Mouse (Mus musculus) cerebellum, postnatal 10 days (tissue): ENCODE results near the gene Slc4a8.
A peak's percentile ranks its signal among the peaks of the same experiment; 100 is the strongest.

Experiments used
- DNase-seq, 2 experiments: peaks; one replicate each; pipeline ENCODE4 v3.0.0; 2021; ENCODE audit warnings: mixed read lengths in 2 of 2

Slc4a8 gene

DNA sequence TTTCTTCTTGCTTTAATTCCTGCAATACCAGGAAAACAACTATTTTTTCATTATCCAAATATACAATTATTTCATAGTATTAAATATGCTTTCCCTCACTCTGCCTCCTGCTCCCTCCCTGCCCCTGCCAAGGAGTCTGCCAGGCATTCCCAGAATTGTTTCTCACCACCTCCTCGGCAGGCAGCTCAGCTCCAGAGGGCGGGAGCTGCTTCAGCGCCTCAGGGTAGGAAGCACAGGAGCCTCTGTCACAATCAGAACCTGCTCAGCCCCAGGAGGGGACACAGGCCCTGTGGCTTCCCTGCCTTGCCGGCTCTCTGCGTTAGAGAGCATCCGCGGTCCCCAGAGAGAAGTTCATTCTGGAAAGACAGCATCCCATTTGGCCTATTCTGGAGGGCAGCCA is 71.2 kb downstream of the Slc4a8 start:
- peak in 1 of 2 experiments; percentile 29 for DNase-seq

DNA sequence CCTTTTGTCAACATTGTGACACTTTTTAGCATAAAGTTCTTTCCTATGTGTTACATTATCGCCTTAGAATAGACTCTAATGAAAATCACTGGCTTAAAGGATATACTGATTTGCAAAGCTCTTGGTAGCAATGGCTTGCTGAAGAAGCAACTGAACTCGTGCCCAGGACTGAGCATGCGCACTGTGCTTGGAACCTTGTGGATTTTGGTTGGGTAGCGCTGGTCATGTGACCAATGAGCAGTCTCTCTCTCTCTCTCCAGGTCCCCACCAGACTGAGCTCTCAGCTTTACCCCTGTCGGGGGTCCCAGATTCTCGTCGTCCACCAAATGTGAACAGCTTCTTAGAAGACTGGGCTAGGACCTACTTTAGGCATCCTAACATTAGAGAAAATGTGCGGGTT is 75.2 kb downstream of the Slc4a8 start:
- DNase-seq: no peak

DNA sequence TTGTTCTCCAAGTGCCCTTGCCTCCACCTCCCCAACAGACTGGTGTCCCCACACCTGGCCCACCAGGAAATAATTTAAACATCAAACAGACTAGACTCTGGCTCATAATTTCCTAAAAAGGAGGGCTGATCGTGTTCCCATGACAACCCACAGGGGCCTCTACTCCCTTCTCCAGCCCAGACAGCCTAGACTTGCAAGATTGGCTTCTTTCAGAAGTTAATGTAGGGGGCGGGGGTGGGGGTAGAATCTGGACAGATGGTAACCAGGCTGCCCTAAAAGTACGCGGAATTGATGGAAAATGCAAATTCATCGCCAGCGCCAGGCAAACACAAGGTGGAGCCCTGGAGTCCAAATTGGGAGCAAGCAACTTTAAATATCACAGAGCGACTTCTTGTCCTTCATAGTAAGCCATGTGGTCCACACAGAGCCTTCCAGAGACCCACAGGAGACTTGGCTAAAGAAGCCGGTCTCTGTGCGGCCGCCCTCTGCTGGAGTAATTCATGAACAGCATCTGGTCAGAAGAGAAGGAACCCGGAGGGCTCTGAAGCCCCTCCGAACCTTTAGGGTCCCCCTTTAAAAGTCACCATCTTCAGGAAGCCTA is 77.2 kb downstream of the Slc4a8 start:
- peak; percentile 92 for DNase-seq

DNA sequence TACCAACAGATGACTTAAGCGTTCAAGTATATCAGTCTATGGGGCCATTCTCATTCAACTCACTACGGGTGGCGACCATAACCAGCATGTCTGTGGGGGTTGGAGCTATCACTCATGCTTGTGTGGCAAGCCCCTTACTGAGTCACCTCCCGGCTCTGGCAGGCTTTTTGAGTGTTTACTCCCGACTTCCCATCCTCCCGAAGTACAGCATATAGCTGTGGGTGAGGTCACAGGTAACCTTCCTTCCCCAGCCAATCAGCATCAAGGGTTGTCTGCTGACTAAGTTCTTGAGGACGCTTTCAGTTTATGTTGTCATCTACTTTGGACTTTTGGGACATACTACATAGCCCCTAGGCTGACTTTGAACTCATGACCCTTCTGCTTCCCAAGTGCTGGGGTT is 82.8 kb downstream of the Slc4a8 start:
- no peak for DNase-seq

DNA sequence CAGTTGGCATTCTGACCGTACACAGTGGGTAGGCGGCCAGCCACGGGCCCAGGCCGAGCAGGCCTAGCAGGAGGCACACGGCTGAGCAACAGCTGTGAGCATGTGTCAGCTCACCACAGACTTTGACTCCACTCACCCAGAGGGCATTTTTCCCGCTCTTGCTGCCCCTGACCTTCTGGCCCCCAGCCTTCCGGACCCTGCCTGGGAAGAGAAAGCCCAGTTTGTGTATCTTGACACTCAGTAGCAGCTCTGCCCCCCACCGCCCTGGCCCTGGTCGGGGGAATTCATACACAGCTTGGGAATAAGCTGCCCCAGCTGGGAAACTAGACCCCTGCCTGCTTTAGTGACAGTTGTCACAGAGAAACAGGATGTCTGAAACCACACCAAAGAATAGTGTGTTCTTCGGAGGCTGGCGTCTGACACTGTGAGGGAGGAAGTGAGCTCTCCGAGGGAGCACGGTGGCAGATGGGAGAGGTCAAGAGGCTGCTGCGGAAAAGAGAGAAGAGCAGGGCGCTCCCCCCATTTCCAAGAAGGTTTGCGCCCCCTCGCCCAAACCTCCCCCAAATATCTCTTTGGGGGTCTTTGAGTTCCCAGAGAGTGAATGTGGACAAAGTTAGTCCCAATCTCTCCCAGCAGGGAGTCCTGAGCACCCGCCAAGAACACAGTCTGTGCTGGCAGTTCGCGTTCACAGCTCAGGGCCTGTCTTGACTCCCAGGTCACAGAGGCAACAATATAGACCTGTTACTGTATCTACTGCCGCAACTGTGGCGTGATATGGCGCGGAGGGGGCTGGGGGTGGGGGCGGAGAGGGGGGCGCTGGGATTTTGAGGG is 83.7 kb downstream of the Slc4a8 start:
- DNase-seq: peak; percentile 62 to 69

DNA sequence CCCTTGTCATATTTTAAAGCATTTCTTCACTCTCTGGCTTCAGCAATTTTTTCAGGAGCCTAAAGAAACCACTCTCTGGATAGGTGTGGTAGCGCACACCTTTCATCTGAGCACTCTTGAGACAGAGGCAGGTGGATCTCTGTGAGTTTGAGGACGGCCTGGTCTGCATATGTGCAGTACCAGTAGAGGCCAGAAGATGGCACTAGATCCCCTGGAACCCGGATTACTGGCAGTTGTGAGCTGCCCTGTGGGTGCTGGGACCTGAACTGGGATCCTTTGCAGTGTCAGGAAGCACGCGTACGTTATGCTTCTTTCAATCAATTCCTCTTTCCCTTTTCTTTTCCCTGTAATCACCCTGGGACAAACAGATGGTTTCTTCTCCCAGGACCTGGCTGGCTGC is 85.6 kb downstream of the Slc4a8 start:
- DNase-seq: no peak

DNA sequence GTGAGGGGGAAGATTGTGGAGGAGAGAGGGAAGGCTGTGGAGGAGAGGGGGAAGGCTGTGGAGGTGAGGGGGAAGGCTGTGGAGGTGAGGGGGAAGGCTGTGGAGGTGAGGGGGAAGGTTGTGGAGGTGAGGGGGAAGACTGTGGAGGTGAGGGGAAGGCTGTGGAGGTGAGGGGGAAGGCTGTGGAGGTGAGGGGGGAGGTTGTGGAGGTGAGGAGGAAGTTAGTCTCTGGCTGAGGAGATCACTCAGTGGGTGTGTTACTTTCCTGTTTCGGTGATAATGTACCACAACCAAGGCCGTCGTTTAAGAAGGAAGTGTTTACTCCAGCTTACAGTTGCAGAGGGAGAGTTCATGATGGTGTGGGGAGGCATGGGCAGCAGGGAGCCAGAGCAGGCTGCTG is 96.0 kb downstream of the Slc4a8 start:
- no peak for DNase-seq

DNA sequence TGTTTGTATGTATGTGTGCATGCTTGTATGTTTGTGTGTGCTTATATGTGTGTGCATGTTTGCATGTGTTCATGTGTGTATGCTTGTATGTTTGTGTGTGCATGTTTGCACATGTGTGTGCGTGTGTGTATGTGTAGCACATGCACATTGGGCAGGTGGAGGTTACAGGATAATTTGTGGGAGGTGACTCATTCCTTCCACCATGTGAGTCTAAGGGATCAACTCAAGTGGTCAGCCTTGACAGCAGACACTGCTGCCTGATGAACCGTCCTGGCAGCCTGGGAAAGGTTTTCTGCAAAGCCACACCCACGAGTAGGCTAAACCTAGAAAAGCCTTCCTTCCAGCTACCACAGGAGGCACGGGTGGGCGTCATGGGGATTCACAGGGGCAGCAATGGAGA is 99.3 kb downstream of the Slc4a8 start:
- no peak for DNase-seq

DNA sequence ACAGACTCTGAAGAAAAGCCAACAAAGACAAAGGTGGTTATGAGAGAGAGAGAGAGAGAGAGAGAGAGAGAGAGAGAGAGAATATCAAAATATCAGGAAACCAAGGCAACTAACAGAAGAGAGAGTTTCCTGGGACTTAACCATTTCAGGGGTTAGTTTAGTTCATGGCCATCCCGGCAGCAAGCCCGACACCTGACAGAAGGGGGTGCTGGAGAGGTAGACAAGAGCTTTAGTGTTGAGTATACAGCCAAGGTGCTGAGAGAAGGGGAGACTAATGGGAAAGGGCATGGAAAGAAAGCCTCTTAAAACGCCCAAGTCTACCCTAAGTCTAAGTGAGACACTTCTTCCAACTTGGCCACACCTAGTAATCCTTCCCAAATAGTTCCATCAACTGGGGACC is 104.0 kb downstream of the Slc4a8 start:
- peak; percentile 57 to 66 for DNase-seq

DNA sequence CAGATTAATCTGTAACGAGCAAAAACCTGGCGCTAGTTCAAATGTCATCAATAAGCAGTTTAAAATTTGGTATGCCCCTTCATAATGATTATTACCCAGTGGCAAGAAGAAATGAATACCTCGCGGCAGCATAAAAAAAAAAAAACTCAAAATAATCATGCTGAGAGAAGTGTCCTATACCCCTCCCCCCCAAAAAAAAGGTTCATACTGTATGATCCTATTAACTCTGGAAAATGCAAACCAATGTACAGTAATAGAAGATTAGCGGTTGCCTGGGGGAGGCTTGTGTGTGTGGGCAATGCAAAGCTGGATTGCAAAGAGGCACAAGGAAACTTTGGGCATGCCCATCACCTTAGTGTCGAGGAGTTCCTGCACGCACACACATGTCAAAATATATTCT is 108.0 kb downstream of the Slc4a8 start, which contains the start of gene Scn8a:
Scn8a (plus strand) TSS at position 301 of the 400 bp plus-strand sequence.
- peak in 1 of 2 experiments; percentile 30 for DNase-seq

DNA sequence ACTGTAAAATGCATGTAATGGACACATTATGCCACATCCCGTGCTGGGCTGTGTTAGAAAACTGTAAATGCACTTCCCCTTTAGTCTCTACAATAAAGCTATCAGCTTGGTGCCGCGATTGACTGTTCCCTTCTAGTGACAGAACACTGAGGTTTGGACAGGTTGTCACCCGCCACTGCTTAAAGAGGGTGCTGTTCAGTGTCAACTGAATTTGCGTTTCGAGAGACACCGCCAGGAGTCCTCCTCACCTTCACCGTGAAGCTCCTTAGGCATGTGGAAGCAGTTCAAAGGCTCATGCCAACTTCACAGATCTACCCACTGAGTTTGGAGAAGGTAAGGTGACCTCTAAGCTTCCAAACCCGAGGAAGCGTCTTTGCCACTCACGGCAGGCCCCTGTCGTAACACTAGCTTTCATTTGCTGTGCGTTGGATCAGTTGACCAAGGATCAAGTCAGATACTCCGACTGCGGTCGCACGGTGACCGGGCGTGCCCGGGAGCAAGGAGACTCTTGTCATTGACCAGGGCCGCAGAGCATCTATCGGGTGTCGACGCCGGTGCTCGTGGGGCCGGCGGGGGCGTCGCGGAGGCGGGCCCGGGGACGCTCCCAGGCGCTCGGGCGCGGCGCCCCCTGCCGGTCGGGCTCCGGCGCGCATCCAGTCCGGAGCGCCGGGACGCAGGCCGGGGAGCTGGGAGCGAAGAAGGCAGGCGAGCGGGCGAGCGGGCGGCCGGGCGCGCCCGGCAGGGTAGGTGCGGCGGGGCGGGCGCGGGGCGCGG is 108.6 kb downstream of the Slc4a8 start:
- DNase-seq: peak; percentile 92

DNA sequence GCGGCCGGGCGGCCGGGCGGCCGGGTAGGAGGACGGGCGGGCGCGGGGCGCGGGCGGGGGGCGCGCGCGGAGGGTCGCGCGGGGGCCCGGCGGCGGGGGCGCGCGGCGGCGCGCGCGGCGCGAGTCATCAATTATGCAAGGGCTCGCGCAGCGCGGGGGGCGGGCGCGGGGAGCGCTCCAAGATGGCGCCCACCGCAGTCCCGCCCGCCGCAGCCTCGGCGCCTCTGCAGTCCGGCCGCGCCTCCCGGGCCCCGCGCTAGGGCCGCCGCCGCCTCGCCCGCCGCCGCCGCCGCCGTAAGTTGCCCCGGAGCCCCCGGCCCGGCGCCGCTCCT is 109.2 kb downstream of the Slc4a8 start:
- peak; percentile 93 to 94 for DNase-seq

DNA sequence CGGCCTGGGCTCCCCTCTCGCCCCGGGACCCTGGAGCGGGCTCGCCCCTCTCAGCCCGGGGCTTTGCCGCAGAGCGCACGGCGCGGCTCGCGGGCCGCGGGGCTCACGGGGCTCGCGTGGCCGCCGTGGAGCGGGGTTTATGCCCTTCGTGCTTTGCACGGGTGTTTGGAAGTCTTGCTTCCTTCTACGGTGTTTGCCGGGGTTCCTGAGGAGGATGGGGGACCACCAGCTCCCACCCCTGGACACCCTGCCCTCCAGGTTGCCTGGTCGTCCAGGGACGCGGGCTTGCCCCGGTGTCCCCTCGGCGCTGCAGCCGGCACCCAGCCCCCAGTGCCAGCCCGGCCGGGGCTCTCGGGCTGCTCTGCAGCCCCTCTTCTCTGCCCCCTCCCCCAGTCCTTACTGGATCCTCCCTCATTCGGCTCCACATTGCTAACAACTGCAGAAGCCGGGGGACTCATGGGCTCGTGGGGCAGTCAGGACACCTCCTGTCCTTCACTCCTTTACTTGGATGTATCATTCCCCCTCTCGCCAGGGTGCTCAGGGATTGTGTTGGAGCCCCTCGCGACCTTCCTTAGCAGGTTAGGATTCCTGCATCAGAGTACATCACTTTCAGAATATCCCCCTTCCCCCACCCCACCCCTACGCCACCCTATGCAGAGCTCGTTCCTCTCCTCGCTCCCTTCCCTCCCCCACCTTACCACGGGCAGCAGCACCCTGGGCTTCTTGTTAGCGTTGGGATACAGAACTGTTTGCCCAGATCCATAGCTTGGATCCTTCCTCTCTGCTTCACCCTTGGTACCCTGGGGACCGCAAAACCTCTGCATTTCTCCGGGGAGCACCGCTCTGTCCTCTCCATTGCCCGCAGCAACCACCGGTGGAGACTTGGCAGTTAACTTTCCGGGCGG is 109.8 kb downstream of the Slc4a8 start:
- DNase-seq: peak; percentile 68

DNA sequence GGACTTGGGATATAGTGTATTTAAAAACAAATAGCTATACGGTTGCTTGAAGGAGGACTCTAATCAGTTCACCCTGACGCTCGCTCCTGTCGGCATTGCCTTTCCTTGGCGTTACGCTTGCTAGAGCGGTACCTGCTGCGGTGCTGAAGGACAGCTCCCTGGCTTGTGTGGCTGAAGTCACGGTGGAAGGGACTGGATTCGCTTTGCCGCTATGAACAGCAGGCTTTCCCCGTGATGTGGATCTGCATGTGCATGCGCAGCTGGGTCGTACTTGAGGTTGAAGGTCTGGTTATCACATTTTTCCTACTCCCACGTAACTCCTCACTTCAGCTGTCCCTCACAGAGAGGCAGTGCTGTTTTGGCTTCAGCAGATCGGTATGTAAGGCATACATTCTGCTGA is 111.6 kb downstream of the Slc4a8 start:
- peak; percentile 66 to 71 for DNase-seq
